Mouse (Mus musculus) layer of hippocampus, adult 11-12 months (tissue): ENCODE data around the gene Pax6.

Experiments
- DNase-seq: peaks from one replicate; pipeline ENCODE4 v3.0.0; 2022; ENCODE audit warnings: low spot score

Gene Pax6

DNA sequence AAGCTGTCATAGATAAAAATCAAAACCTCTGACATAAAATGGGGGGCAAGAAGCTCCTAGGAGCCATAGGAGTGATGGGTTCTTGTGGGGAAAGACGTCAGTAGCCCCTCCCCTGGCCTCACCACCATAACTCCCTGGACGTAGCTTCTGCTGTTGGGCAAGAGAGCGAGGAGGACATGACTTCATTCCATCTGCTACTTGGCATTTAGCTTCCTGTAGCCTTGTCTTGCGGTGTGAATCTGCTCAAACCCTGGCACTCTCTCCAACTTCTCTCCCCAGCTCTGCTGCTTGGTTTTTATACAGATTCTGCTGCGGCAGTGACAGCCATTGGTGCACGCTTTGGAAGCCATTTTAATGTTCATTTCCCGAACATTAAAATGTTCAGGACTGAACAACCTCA lies 78.2 kb downstream of the Pax6 start:
- DNase-seq = no peak
